Mouse (Mus musculus) forebrain, embryonic 14.5 days (tissue): ENCODE results near the gene Tifab. TPM values are rescaled to one million over a fixed set of nuclear protein-coding genes. Genes with fewer than 3 reads are reported as not detected.
A peak's percentile ranks its signal among the peaks of the same experiment; 100 is the strongest.

Experiments
- ATAC-seq: fragments of 200-750 bp; cut with Nextera tagmentation; 2 replicates; pipeline ENCODE4 v1.8.0; 2017; ENCODE audit warnings: mild to moderate bottlenecking, moderate library complexity
- DNase-seq: peaks from one replicate; pipeline ENCODE4 v3.0.0-alpha.2; 2015; ENCODE audit warnings: low spot score
- H3K27ac ChIP-seq: fragments of 300-500 bp; sonication (generic); 2 replicates; pipeline ENCODE4 v1.5.1; 2014; ENCODE audit warnings: low read depth, mild to moderate bottlenecking, control low read depth, low read length, moderate library complexity
- H3K27me3 ChIP-seq: fragments of 300-500 bp; sonication (generic); replicated peaks from 2 replicates; pipeline ENCODE4 v1.6.1; 2014; ENCODE audit warnings: low read length, control low read depth, mixed read lengths; ENCODE audit not compliant: control insufficient read depth, insufficient read depth
- H3K36me3 ChIP-seq: fragments of 300-500 bp; sonication (generic); 2 replicates; pipeline ENCODE4 v1.6.1; 2014; ENCODE audit warnings: low read length, control low read depth; ENCODE audit not compliant: control insufficient read depth, insufficient read depth
- H3K4me1 ChIP-seq: fragments of 300-500 bp; sonication (generic); 2 replicates; pipeline ENCODE4 v1.6.1; 2014; ENCODE audit warnings: antibody characterized with exemption, low read length, control low read depth; ENCODE audit not compliant: control insufficient read depth, insufficient read depth
- H3K4me2 ChIP-seq: fragments of 300-500 bp; sonication (generic); 2 replicates; pipeline ENCODE4 v1.6.1; 2014; ENCODE audit warnings: mild to moderate bottlenecking, control low read depth, low read length
- H3K4me3 ChIP-seq: fragments of 300-500 bp; sonication (generic); 2 replicates; pipeline ENCODE4 v1.5.1; 2014; ENCODE audit warnings: low read depth, low read length, control low read depth
- H3K9ac ChIP-seq: fragments of 300-500 bp; sonication (generic); 2 replicates; pipeline ENCODE4 v1.6.1; 2014; ENCODE audit warnings: mild to moderate bottlenecking, low read length, control low read depth, moderate library complexity
- H3K9me3 ChIP-seq: fragments of 300-500 bp; sonication (generic); replicated peaks from 2 replicates; pipeline ENCODE4 v1.6.1; 2016; ENCODE audit warnings: low read length, control low read depth, mixed read lengths; ENCODE audit not compliant: control insufficient read depth
- WGBS: fragments of 180-500 bp; shearing (Covaris S2); extraction: QIAGEN DNeasy Blood & Tissue Kit; methylation state at CpG from one replicate; pipeline ENCODE4 v1.1.7; 2014; 5-methylcytosine and 5-hydroxymethylcytosine counted together
- polyA plus RNA-seq: library from polyadenylated mRNA; unstranded; fragments of >200 nt; fragmentation: Nextera tagmentation; extraction: Ambion mirVana; gene quantifications from 2 replicates; pipeline ENCODE4 v1.2.1, GENCODE M21; 2014

Tifab gene
- polyA plus RNA-seq, 1 experiment from 2014 or later: 0.58 TPM

GRCm38 (mm10) chr13:56155048-56155447 lies 23.6 kb downstream of the Tifab start:
- 72% methylated on average over 5 of the region's 5 CpGs for WGBS
- no peak for ATAC-seq
- H3K36me3 ChIP-seq: no peaks in the 10 kb centered on the region
- H3K27me3 ChIP-seq: no peaks in the 10 kb centered on the region
- no peak for DNase-seq
- H3K9ac ChIP-seq: no peak overlapping the region
- H3K9me3 ChIP-seq: no peaks in the 10 kb centered on the region
- H3K4me1 ChIP-seq: no peaks in the 10 kb centered on the region
- H3K4me2 ChIP-seq: no peak overlapping the region
- H3K27ac ChIP-seq: no peak overlapping the region
- H3K4me3 ChIP-seq: no peak overlapping the region

- Histone ChIP-seq H3K4me2 (no peak overlapping the region), H3K9ac (no peak overlapping the region), H3K27me3 (no peaks in the 10 kb centered on the region), H3K4me1 (no peaks in the 10 kb centered on the region), H3K9me3 (no peaks in the 10 kb centered on the region), H3K27ac (no peak overlapping the region), H3K36me3 (no peaks in the 10 kb centered on the region), H3K4me3 (no peak overlapping the region)
- DNase-seq (no peak), ATAC-seq (no peak)
- WGBS: 76% methylated on average over 7 of the region's 7 CpGs
These were observed 25.8 kb downstream of the Tifab start for GRCm38 (mm10) chr13:56152773-56153460.

- Histone ChIP-seq H3K4me3 (no peak overlapping the region), H3K4me2 (no peak overlapping the region), H3K27me3 (no peaks in the 10 kb centered on the region), H3K9ac (no peak overlapping the region), H3K36me3 (no peaks in the 10 kb centered on the region), H3K27ac (no peak overlapping the region), H3K9me3 (no peaks in the 10 kb centered on the region), H3K4me1 (no peaks in the 10 kb centered on the region)
- peak; percentile 61; the same call in 1 of the 2 replicates for ATAC-seq
- WGBS: 46% methylated on average over 22 of the region's 22 CpGs
- peak; percentile 88 for DNase-seq
These were observed 27.1 kb downstream of the Tifab start for GRCm38 (mm10) chr13:56151404-56152226.

GRCm38 (mm10) chr13:56145523-56145922 lies 33.2 kb downstream of the Tifab start:
- ATAC-seq (no peak), DNase-seq (no peak)
- no peak overlapping the region for H3K4me2 ChIP-seq
- peaks cover 7% of the 10 kb centered on the region; the same call in 1 of the 2 replicates for H3K27me3 ChIP-seq
- 44% methylated on average over 3 of the region's 3 CpGs for WGBS
- H3K36me3 ChIP-seq: no peaks in the 10 kb centered on the region
- no peaks in the 10 kb centered on the region for H3K4me1 ChIP-seq
- no peak overlapping the region for H3K27ac ChIP-seq
- H3K4me3 ChIP-seq: no peak overlapping the region
- no peaks in the 10 kb centered on the region for H3K9me3 ChIP-seq
- no peak overlapping the region for H3K9ac ChIP-seq

GRCm38 (mm10) chr13:56144021-56144420 lies 34.7 kb downstream of the Tifab start:
- Histone ChIP-seq H3K27ac (no peak overlapping the region), H3K4me2 (no peak overlapping the region), H3K4me1 (no peaks in the 10 kb centered on the region), H3K27me3 (peaks cover 7% of the 10 kb centered on the region; the same call in 1 of the 2 replicates), H3K9ac (no peak overlapping the region), H3K36me3 (no peaks in the 10 kb centered on the region), H3K4me3 (no peak overlapping the region), H3K9me3 (no peaks in the 10 kb centered on the region)
- no peak for DNase-seq
- WGBS: 57% methylated on average over 2 of the region's 2 CpGs
- ATAC-seq: no peak

- H3K27me3 ChIP-seq: peaks cover 7% of the 10 kb centered on the region; the same call in 1 of the 2 replicates
- no peak for DNase-seq
- no peak overlapping the region for H3K27ac ChIP-seq
- WGBS: under 1% methylated on average over 7 of the region's 7 CpGs
- no peaks in the 10 kb centered on the region for H3K36me3 ChIP-seq
- H3K4me3 ChIP-seq: no peak overlapping the region
- no peak overlapping the region for H3K4me2 ChIP-seq
- H3K4me1 ChIP-seq: no peaks in the 10 kb centered on the region
- H3K9ac ChIP-seq: no peak overlapping the region; the same call in 1 of the 2 replicates
- no peak for ATAC-seq
- no peaks in the 10 kb centered on the region for H3K9me3 ChIP-seq
These were observed 35.6 kb downstream of the Tifab start for GRCm38 (mm10) chr13:56143151-56143513.

- H3K4me2 ChIP-seq: no peak overlapping the region
- H3K9me3 ChIP-seq: no peaks in the 10 kb centered on the region
- DNase-seq (no peak), ATAC-seq (no peak)
- no peak overlapping the region for H3K9ac ChIP-seq
- H3K27me3 ChIP-seq: peaks cover 7% of the 10 kb centered on the region; the same call in 1 of the 2 replicates
- no peaks in the 10 kb centered on the region for H3K4me1 ChIP-seq
- H3K27ac ChIP-seq: no peak overlapping the region
- H3K4me3 ChIP-seq: no peak overlapping the region
- 16% methylated on average over 11 of the region's 11 CpGs for WGBS
- no peaks in the 10 kb centered on the region for H3K36me3 ChIP-seq
These were observed 36.1 kb downstream of the Tifab start for GRCm38 (mm10) chr13:56142382-56143150.

GRCm38 (mm10) chr13:56139167-56139751 lies 39.4 kb downstream of the Tifab start:
- Histone ChIP-seq H3K27me3 (peaks cover 4% of the 10 kb centered on the region; the same call in 1 of the 2 replicates), H3K36me3 (no peaks in the 10 kb centered on the region), H3K4me3 (no peak overlapping the region), H3K9ac (no peak overlapping the region), H3K4me1 (peaks cover 4% of the 10 kb centered on the region; the same call in 1 of the 2 replicates), H3K9me3 (no peaks in the 10 kb centered on the region), H3K27ac (no peak overlapping the region), H3K4me2 (no peak overlapping the region)
- ATAC-seq (no peak), DNase-seq (no peak)
- WGBS: 73% methylated on average over 6 of the region's 6 CpGs
